Mouse (Mus musculus): Measurements from ENCODE around the gene Mctp1. TPM values are rescaled to one million over a fixed set of nuclear protein-coding genes. Genes with fewer than 3 reads are reported as not detected.
"Not testable (repeated sequence)": the region's sequence is repeated elsewhere in the genome, so short reads cannot be mapped to it uniquely, and the experiment has no call there.

The Mctp1 gene
- polyA plus RNA-seq, 1 experiment from 2014 or later = 3.1 TPM

GRCm38 (mm10) chr13:76568569-76569211 is 184.4 kb downstream of the Mctp1 start:
- 73% methylated on average over 2 of the region's 2 CpGs for WGBS
- Histone ChIP-seq H3K4me1 (no peaks in the 10 kb centered on the region), H3K9me3 (replicated peaks) (no peaks in the 10 kb centered on the region), H3K9ac (no peak overlapping the region), H3K27me3 (no peaks in the 10 kb centered on the region), H3K4me3 (no peak overlapping the region), H3K27ac (no peak overlapping the region), H3K4me2 (no peak overlapping the region), H3K36me3 (ENCODE audit: poor library complexity, severe bottlenecking) (no peaks in the 10 kb centered on the region)
- no peak for ATAC-seq

GRCm38 (mm10) chr13:76579414-76579813 is 195.1 kb downstream of the Mctp1 start:
- Histone ChIP-seq H3K4me2 (no peak overlapping the region), H3K36me3 (ENCODE audit: poor library complexity, severe bottlenecking) (no peaks in the 10 kb centered on the region), H3K4me3 (no peak overlapping the region), H3K27ac (no peak overlapping the region), H3K9ac (no peak overlapping the region), H3K4me1 (no peaks in the 10 kb centered on the region), H3K27me3 (no peaks in the 10 kb centered on the region), H3K9me3 (replicated peaks) (no peaks in the 10 kb centered on the region)
- WGBS = 48% methylated on average over 5 of the region's 5 CpGs
- no peak for ATAC-seq

DNA sequence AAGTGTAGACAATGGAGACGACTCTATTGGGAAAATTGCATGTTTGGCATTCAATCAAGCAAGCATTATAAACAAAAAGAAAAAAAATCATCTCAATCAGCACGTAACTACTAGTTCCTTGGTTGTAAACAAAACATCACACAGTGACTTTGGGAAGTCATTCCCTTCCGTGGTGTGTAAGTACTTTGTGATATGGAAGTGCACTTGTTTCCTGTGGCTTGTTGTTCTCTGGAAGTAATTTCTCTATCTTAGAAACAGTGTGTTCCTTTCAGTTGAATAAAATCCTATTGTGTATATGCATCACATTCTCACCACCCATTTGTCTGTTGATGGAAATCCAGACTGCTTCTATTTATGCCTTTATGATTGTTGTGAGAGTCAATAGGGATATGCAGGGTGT is 201.1 kb downstream of the Mctp1 start:
- no peak for ATAC-seq
- WGBS = 74% methylated on average over 3 of the region's 3 CpGs
- H3K4me3 ChIP-seq = no peak overlapping the region
- no peaks in the 10 kb centered on the region for H3K36me3 ChIP-seq (ENCODE audit: poor library complexity, severe bottlenecking)
- no peaks in the 10 kb centered on the region for H3K4me1 ChIP-seq
- no peak overlapping the region for H3K9ac ChIP-seq
- no peaks in the 10 kb centered on the region for H3K27me3 ChIP-seq
- H3K9me3 ChIP-seq (replicated peaks) = no peaks in the 10 kb centered on the region
- H3K27ac ChIP-seq = no peak overlapping the region
- H3K4me2 ChIP-seq = no peak overlapping the region

- not testable (repeated sequence) for H3K27me3 ChIP-seq; H3K9ac ChIP-seq; H3K36me3 ChIP-seq (ENCODE audit: poor library complexity, severe bottlenecking); H3K4me1 ChIP-seq; H3K4me3 ChIP-seq; H3K4me2 ChIP-seq; H3K9me3 ChIP-seq (replicated peaks); H3K27ac ChIP-seq
- WGBS = 83% methylated on average over 11 of the region's 11 CpGs
- peak; percentile 74; the same call in 1 of the 2 replicates for ATAC-seq
Observed at GRCm38 (mm10) chr13:76590709-76591108, 206.4 kb downstream of the Mctp1 start.

GRCm38 (mm10) chr13:76591189-76591588 is 206.9 kb downstream of the Mctp1 start:
- H3K27me3 ChIP-seq = no peaks in the 10 kb centered on the region
- 0 out of 2 replicates have a peak, but pooled peaks cover 3% of the 10 kb centered on the region for H3K9me3 ChIP-seq (replicated peaks)
- no peak overlapping the region for H3K9ac ChIP-seq
- no peak for ATAC-seq
- H3K4me3 ChIP-seq = no peak overlapping the region
- no peaks in the 10 kb centered on the region for H3K36me3 ChIP-seq (ENCODE audit: poor library complexity, severe bottlenecking)
- no peak overlapping the region for H3K4me2 ChIP-seq
- H3K27ac ChIP-seq = no peak overlapping the region
- H3K4me1 ChIP-seq = no peaks in the 10 kb centered on the region

- WGBS = 91% methylated on average over 1 of the region's 1 CpGs
- Histone ChIP-seq H3K4me2 (no peak overlapping the region), H3K4me3 (no peak overlapping the region), H3K27me3 (no peaks in the 10 kb centered on the region), H3K36me3 (ENCODE audit: poor library complexity, severe bottlenecking) (no peaks in the 10 kb centered on the region), H3K4me1 (no peaks in the 10 kb centered on the region), H3K9ac (no peak overlapping the region), H3K9me3 (replicated peaks) (0 out of 2 replicates have a peak, but pooled peaks cover 3% of the 10 kb centered on the region), H3K27ac (no peak overlapping the region)
- ATAC-seq = no peak
Observed at GRCm38 (mm10) chr13:76591692-76592091, 207.4 kb downstream of the Mctp1 start.

DNA sequence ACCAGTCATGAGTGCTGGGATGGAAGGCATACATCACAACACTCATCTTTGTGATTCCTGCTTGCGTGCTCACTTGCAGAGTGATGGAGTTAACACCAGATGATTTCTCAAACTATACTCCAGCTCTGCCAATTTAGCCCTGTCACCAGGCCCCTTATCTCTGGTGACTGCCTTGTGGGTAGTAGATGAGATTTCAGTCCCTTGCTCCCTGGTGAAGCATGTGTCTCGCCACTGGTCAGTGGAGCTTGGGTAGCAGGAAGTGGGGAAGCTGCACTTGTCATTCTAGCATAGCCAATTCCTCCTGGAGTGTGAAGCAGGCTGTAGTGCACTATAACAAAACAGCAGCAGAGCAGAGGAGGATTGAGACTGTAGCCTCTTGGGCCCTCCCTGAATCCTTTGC is 208.6 kb downstream of the Mctp1 start:
- WGBS = 93% methylated on average over 2 of the region's 2 CpGs
- Histone ChIP-seq H3K4me1 (no peaks in the 10 kb centered on the region), H3K27me3 (no peaks in the 10 kb centered on the region), H3K4me3 (no peak overlapping the region), H3K27ac (no peak overlapping the region), H3K4me2 (no peak overlapping the region), H3K9ac (no peak overlapping the region), H3K36me3 (ENCODE audit: poor library complexity, severe bottlenecking) (no peaks in the 10 kb centered on the region), H3K9me3 (replicated peaks) (0 out of 2 replicates have a peak, but pooled peaks cover 3% of the 10 kb centered on the region)
- no peak for ATAC-seq

- no peak overlapping the region for H3K4me2 ChIP-seq
- no peaks in the 10 kb centered on the region for H3K36me3 ChIP-seq (ENCODE audit: poor library complexity, severe bottlenecking)
- H3K27ac ChIP-seq = no peak overlapping the region
- no peaks in the 10 kb centered on the region for H3K27me3 ChIP-seq
- 75% methylated on average over 7 of the region's 7 CpGs for WGBS
- no peak for ATAC-seq
- H3K4me3 ChIP-seq = no peak overlapping the region
- H3K9me3 ChIP-seq (replicated peaks) = no peaks in the 10 kb centered on the region
- H3K9ac ChIP-seq = no peak overlapping the region
- H3K4me1 ChIP-seq = no peaks in the 10 kb centered on the region
Observed at GRCm38 (mm10) chr13:76597005-76597404, 212.7 kb downstream of the Mctp1 start.

DNA sequence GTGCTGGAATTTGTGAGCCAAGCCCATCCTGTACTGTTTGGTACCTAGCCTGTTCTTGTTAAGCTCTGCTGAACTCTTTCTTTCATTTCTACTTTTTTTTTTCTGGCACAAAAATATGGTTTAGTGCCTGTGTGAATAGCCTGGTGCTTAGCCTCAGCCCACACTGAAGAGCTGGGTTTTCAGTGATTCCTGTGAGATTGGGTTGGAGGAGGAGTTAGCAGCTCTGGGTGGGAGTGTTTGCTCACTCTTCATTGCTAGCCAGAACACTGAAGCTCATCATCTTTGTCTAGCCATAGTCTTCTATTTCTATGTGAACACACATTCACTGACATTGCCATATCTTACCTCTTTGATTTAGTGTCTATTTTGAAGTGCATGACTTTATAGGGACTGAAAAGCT is 225.1 kb downstream of the Mctp1 start:
- no peak overlapping the region for H3K4me2 ChIP-seq
- no peak overlapping the region for H3K4me3 ChIP-seq
- no peaks in the 10 kb centered on the region for H3K9me3 ChIP-seq (replicated peaks)
- no peak overlapping the region for H3K9ac ChIP-seq
- H3K4me1 ChIP-seq = no peaks in the 10 kb centered on the region
- ATAC-seq = no peak
- no peaks in the 10 kb centered on the region for H3K27me3 ChIP-seq
- H3K36me3 ChIP-seq (ENCODE audit: poor library complexity, severe bottlenecking) = no peaks in the 10 kb centered on the region
- H3K27ac ChIP-seq = no peak overlapping the region

GRCm38 (mm10) chr13:76611499-76611898 is 227.2 kb downstream of the Mctp1 start:
- Histone ChIP-seq H3K27ac (no peak overlapping the region), H3K4me2 (no peak overlapping the region), H3K9me3 (replicated peaks) (no peaks in the 10 kb centered on the region), H3K27me3 (no peaks in the 10 kb centered on the region), H3K9ac (no peak overlapping the region), H3K4me3 (no peak overlapping the region), H3K36me3 (ENCODE audit: poor library complexity, severe bottlenecking) (no peaks in the 10 kb centered on the region), H3K4me1 (no peaks in the 10 kb centered on the region)
- 86% methylated on average over 2 of the region's 2 CpGs for WGBS
- ATAC-seq = no peak

DNA sequence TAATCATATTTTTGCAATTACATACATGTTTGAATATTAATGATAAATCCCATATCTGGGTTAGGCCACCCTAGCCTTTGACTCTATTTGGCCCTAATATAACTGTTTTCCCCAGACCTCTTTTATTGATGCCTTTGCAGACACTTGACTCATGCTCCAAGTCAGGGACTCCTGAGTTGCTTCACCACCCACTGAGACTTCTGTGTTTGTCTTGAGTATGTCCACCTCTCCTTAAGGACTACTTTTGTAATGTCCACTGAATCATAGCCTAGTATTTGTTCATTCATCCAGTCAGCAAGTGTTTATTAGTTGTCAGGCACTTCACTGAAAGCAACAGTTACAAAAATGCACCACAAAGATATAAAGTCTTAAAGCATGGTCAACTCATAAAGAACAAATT is 235.8 kb downstream of the Mctp1 start:
- Histone ChIP-seq H3K4me3 (no peak overlapping the region), H3K9ac (no peak overlapping the region), H3K4me2 (no peak overlapping the region), H3K36me3 (ENCODE audit: poor library complexity, severe bottlenecking) (no peaks in the 10 kb centered on the region), H3K9me3 (replicated peaks) (no peaks in the 10 kb centered on the region), H3K27ac (no peak overlapping the region), H3K4me1 (no peaks in the 10 kb centered on the region), H3K27me3 (no peaks in the 10 kb centered on the region)
- no peak for ATAC-seq

DNA sequence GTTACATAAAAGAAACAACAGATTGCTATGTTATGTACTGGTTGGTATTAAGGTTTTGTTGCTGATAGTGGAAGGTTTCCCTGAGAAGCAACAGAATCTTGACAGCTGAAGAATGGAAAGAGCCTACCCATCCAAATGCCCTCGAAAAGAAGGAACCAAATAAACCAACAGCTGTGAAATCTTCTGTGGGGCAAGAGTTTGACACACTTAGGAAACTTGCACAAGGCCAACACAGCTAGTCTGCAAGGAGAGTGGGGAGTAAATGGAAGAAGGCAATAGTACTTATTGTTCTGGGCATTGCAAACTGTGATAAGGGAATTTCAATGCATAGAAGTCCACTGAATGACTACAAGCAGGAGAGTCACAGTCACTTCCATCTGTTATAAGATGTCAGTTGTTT is 236.2 kb downstream of the Mctp1 start:
- Histone ChIP-seq H3K27ac (no peak overlapping the region), H3K9ac (no peak overlapping the region), H3K9me3 (replicated peaks) (no peaks in the 10 kb centered on the region), H3K4me1 (no peaks in the 10 kb centered on the region), H3K4me3 (no peak overlapping the region), H3K4me2 (no peak overlapping the region), H3K27me3 (no peaks in the 10 kb centered on the region), H3K36me3 (ENCODE audit: poor library complexity, severe bottlenecking) (no peaks in the 10 kb centered on the region)
- 71% methylated on average over 1 of the region's 1 CpGs for WGBS
- no peak for ATAC-seq

DNA sequence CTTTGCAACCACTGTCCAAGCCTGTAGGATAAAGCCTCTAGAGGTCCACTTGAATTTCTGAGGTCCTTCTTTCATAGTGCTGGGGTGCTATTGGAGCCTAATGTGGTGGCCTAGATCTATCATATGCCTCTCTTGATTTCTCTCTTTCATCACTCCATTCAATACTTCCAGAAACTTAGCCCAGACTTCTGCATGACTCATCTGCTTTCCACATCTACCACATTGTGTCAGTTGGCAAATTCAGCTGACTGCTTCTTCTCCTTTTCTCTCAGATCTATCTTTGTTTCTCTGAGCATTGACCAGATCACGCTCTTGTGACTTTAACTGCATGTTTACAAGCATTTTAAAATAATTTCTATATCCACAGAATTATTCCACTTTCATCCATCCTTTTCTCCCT is 249.4 kb downstream of the Mctp1 start:
- Histone ChIP-seq H3K4me3 (no peak overlapping the region), H3K4me2 (no peak overlapping the region), H3K27ac (no peak overlapping the region), H3K27me3 (no peaks in the 10 kb centered on the region), H3K36me3 (ENCODE audit: poor library complexity, severe bottlenecking) (no peaks in the 10 kb centered on the region), H3K9ac (no peak overlapping the region), H3K9me3 (replicated peaks) (no peaks in the 10 kb centered on the region), H3K4me1 (no peaks in the 10 kb centered on the region)
- no peak for ATAC-seq
- WGBS = 83% methylated on average over 1 of the region's 1 CpGs
